Comparison of ENCODE assay signal across 10 mouse cellular contexts in the genomic region with DNA sequence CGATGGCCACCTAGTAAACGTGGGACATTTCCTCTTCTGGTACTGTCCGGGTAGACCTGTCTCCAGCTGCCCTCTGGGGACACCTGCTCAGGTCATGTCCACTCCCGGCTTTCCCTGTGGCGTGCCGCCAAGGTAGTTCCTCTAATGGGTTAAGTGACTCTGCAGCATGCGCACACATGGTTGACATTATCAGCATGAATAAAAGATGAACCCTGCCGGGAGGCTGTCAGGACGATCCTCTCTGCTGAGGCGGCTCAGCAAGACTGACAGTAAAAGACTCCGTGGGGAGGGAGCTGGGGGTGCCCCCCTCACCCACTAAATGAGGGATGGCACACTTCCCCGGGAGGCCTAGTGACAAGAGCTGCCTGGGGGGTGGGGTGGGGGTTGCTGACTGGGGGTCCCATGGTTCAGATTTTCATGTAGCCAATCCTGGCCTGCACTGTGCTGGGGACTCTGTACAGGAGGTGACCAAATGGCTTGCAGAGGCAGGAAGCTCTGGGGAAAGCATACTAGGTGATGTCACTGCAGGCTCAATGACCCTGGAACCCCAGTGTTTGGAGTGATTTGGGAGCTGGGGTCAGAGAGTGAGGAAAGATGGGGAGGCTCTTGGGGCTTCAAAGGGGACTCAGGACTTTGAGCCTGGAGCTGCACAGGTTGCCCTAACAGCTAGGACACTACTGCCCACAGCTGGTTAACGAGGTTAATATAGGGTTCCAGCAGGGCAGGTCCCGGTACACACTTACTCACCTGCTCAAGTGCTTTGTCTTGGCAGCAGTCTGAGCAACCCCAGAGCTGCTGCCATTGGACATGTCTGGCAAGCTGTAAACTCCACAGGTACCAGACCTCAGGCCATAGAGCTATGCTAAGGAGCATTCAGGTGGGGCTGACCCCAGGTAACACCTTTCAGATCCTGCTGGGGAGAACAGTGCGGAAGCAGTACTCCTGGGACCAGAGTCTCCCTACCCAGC.
A peak's percentile ranks its signal among the peaks of the same experiment; 100 is the strongest.
DNase-seq lines count a peak whose midpoint lies in the region; ATAC-seq lines count a peak whose summit lies in the region.
"Had no signal": no experiment of that assay in that cellular context is flagged by ENCODE, and none has a peak within 500 bp of the region (broad histone marks: within the 10 kb centered on the region; RNA-seq: fewer than 3 reads in every experiment).

No protein-coding gene starts in this region.

- 37% methylated on average over 15 of the region's 15 CpGs for WGBS in forebrain, embryonic 15.5 days
- 39% methylated on average over 15 of the region's 15 CpGs for WGBS in lung, embryonic 16.5 days
- 55% methylated on average over 15 of the region's 15 CpGs for WGBS in kidney, embryonic 16.5 days

- ATAC-seq in forebrain, embryonic 15.5 days (replicated peaks) = peak; percentile 57
- peak; percentile 75 for ATAC-seq in lung, embryonic 16.5 days (ENCODE audit: low read depth)
- ATAC-seq in kidney, embryonic 16.5 days (ENCODE audit: low FRiP score, low TSS enrichment) = no peak
- no peak for ATAC-seq in megakaryocyte-erythroid progenitor cell, adult 5-6 weeks (replicated peaks; ENCODE audit: low FRiP score, low TSS enrichment, poor library complexity, severe bottlenecking)

- H3K9me3 ChIP-seq in forebrain, embryonic 15.5 days = no peaks in the 10 kb centered on the region
- no peaks in the 10 kb centered on the region for H3K9me3 ChIP-seq in lung, embryonic 16.5 days (ENCODE audit: control insufficient read depth, low read length)
- H3K9me3 ChIP-seq in kidney, embryonic 16.5 days (ENCODE audit: low read length) = no peaks in the 10 kb centered on the region

- peaks cover 57% of the 10 kb centered on the region for H3K4me1 ChIP-seq in forebrain, embryonic 15.5 days
- peaks cover 25% of the 10 kb centered on the region for H3K4me1 ChIP-seq in lung, embryonic 16.5 days (replicated peaks; ENCODE audit: control insufficient read depth, insufficient read depth, low read length)
- peaks cover 26% of the 10 kb centered on the region for H3K4me1 ChIP-seq in kidney, embryonic 16.5 days (ENCODE audit: insufficient read depth, low read length)

- no peak overlapping the region; the same call in 1 of the 2 replicates for H3K4me2 ChIP-seq in forebrain, embryonic 15.5 days (replicated peaks)
- H3K4me2 ChIP-seq in lung, embryonic 16.5 days (ENCODE audit: low read depth, low read length) = no peak overlapping the region
- H3K4me2 ChIP-seq in kidney, embryonic 16.5 days (replicated peaks; ENCODE audit: low read depth, low read length) = no peak overlapping the region

- no peaks in the 10 kb centered on the region for H3K27me3 ChIP-seq in forebrain, embryonic 15.5 days
- H3K27me3 ChIP-seq in lung, embryonic 16.5 days (ENCODE audit: control insufficient read depth, insufficient read depth, low read depth, low read length) = no peaks in the 10 kb centered on the region
- H3K27me3 ChIP-seq in kidney, embryonic 16.5 days (ENCODE audit: insufficient read depth, low read length) = peaks cover 7% of the 10 kb centered on the region

- DNase-seq in cerebellum, adult 11-12 months = peak; percentile 11
- DNase-seq in cerebellum, postnatal 10 days = no peak
- DNase-seq in neural tube, embryonic 10.5 days (ENCODE audit: extremely low spot score, low spot score) = peak; percentile 60
- DNase-seq in kidney, adult 18-20 months = no peak
- DNase-seq: heart, adult 11 months had no signal

- H3K36me3 ChIP-seq in forebrain, embryonic 15.5 days = no peaks in the 10 kb centered on the region
- no peaks in the 10 kb centered on the region for H3K36me3 ChIP-seq in lung, embryonic 16.5 days (ENCODE audit: control insufficient read depth, insufficient read depth, low read length)
- no peaks in the 10 kb centered on the region for H3K36me3 ChIP-seq in kidney, embryonic 16.5 days (ENCODE audit: insufficient read depth, low read length)

- H3K9ac ChIP-seq in forebrain, embryonic 15.5 days (replicated peaks) = no peak overlapping the region
- H3K9ac ChIP-seq in lung, embryonic 16.5 days (ENCODE audit: low read length) = no peak overlapping the region
- H3K9ac ChIP-seq in kidney, embryonic 16.5 days (replicated peaks; ENCODE audit: low read length) = no peak overlapping the region

- no peak overlapping the region for H3K4me3 ChIP-seq in forebrain, embryonic 15.5 days
- no peak overlapping the region for H3K4me3 ChIP-seq in lung, embryonic 16.5 days (ENCODE audit: low read length)
- no peak overlapping the region for H3K4me3 ChIP-seq in kidney, embryonic 16.5 days (ENCODE audit: low read length)

- H3K27ac ChIP-seq in forebrain, embryonic 15.5 days (replicated peaks) = peak overlapping the region; percentile 62
- peak overlapping the region; percentile 74 for H3K27ac ChIP-seq in lung, embryonic 16.5 days (ENCODE audit: low read length)
- H3K27ac ChIP-seq in kidney, embryonic 16.5 days (ENCODE audit: low read length) = no peak overlapping the region
- H3K27ac ChIP-seq: kidney, postnatal 0 days had no signal

Comparison
In these comparisons a context has a peak if more than half of its experiments do, and no peak if none do; other contexts are left out.
1. DNase-seq: peak in cerebellum, adult 11-12 months (single experiment) and neural tube, embryonic 10.5 days (single experiment); none in cerebellum, postnatal 10 days (0 of 2) and kidney, adult 18-20 months (single experiment).
2. ATAC-seq: peak in forebrain, embryonic 15.5 days (single experiment) and lung, embryonic 16.5 days (single experiment); none in kidney, embryonic 16.5 days (single experiment) and megakaryocyte-erythroid progenitor cell, adult 5-6 weeks (single experiment).